Mouse (Mus musculus) MEL (cell line): ENCODE measurements around the gene Fam169a. TPM values are rescaled to one million over a fixed set of nuclear protein-coding genes. Genes with fewer than 3 reads are reported as not detected.
"Not testable (repeated sequence)": the region's sequence is repeated elsewhere in the genome, so short reads cannot be mapped to it uniquely, and the experiment has no call there.

Experiments
- DNase-seq: peaks from one replicate; pipeline ENCODE4 v3.0.0; 2011; ENCODE audit warnings: low read depth, low spot score
- H3K27ac ChIP-seq: 2 replicates; pipeline ENCODE4 v1.5.1; 2012; ENCODE audit warnings: low read depth, mild to moderate bottlenecking, control low read depth, low read length, moderate library complexity; ENCODE audit not compliant: control insufficient read depth
- H3K27me3 ChIP-seq, 2 experiments: fragments of 150-350 bp in 1 of 2; sonication (generic) in 1 of 2; 2 replicates each; pipeline ENCODE4 v1.6.1; 2012; ENCODE audit warnings: low read length in 2 of 2, mild to moderate bottlenecking in 2 of 2, improper control_type of control experiment in 1 of 2, moderate library complexity in 1 of 2; ENCODE audit not compliant: insufficient read depth in 2 of 2, control insufficient read depth in 1 of 2
- H3K36me3 ChIP-seq, 2 experiments: 2 replicates each; pipeline ENCODE4 v1.6.1; 2012 to 2014; ENCODE audit warnings: low read length in 2 of 2, improper control_type of control experiment in 1 of 2, inconsistent platforms in 1 of 2, mild to moderate bottlenecking in 1 of 2; ENCODE audit not compliant: insufficient read depth in 2 of 2, control insufficient read depth in 1 of 2
- H3K4me1 ChIP-seq, 2 experiments: fragments of 150-350 bp in 1 of 2; sonication (generic) in 1 of 2; 2 replicates each; pipeline ENCODE4 v1.6.1; 2012; ENCODE audit warnings: low read length in 2 of 2, improper control_type of control experiment in 1 of 2, mild to moderate bottlenecking in 1 of 2; ENCODE audit not compliant: insufficient read depth in 2 of 2, control insufficient read depth in 1 of 2
- H3K4me3 ChIP-seq, 2 experiments: fragments of 150-350 bp in 1 of 2; sonication (generic) in 1 of 2; 2 replicates each; pipeline ENCODE4 v1.5.1; 2012; ENCODE audit warnings: low read depth in 2 of 2, low read length in 2 of 2, mild to moderate bottlenecking in 2 of 2, moderate library complexity in 2 of 2, control low read depth in 1 of 2, improper control_type of control experiment in 1 of 2; ENCODE audit not compliant: control insufficient read depth in 1 of 2, insufficient read depth in 1 of 2
- H3K79me2 ChIP-seq: 2 replicates; pipeline ENCODE4 v1.6.1; 2012; ENCODE audit warnings: mild to moderate bottlenecking, low read length, moderate library complexity; ENCODE audit not compliant: control insufficient read depth, poor library complexity, insufficient read depth
- H3K9ac ChIP-seq: 2 replicates; pipeline ENCODE4 v1.6.1; 2012; ENCODE audit warnings: low read depth, mild to moderate bottlenecking, control low read depth, low read length, moderate library complexity; ENCODE audit not compliant: control insufficient read depth, poor library complexity, severe bottlenecking
- H3K9me3 ChIP-seq: fragments of 150-350 bp; sonication (generic); replicated peaks from 2 replicates; pipeline ENCODE4 v1.6.1; 2012; ENCODE audit warnings: mild to moderate bottlenecking, low read length, improper control_type of control experiment, moderate library complexity; ENCODE audit not compliant: insufficient read depth
- CHD2 ChIP-seq: IDR thresholded peaks from 2 replicates; pipeline ENCODE4 v1.6.1; 2011; ENCODE audit warnings: low read length, improper control_type of control experiment
- ELF1 ChIP-seq: IDR thresholded peaks from 2 replicates; pipeline ENCODE4 v1.6.1; 2014; ENCODE audit warnings: low read depth, mild to moderate bottlenecking, inconsistent platforms, low read length, improper control_type of control experiment, moderate library complexity
- ETS1 ChIP-seq: IDR thresholded peaks from 2 replicates; pipeline ENCODE4 v1.6.1; 2012; ENCODE audit warnings: low read depth, mild to moderate bottlenecking, inconsistent platforms, low read length, improper control_type of control experiment, moderate library complexity
- GABPA ChIP-seq: IDR thresholded peaks from 2 replicates; pipeline ENCODE4 v1.6.1; 2012; ENCODE audit warnings: low read depth, mild to moderate bottlenecking, inconsistent platforms, low read length, improper control_type of control experiment, moderate library complexity
- HCFC1 ChIP-seq: IDR thresholded peaks from 2 replicates; pipeline ENCODE4 v1.6.1; 2012; ENCODE audit warnings: low read depth, mild to moderate bottlenecking, inconsistent platforms, low read length, improper control_type of control experiment, moderate library complexity
- MAFK ChIP-seq: IDR thresholded peaks from 2 replicates; pipeline ENCODE4 v1.6.1; 2011; ENCODE audit warnings: low read depth, mild to moderate bottlenecking, low read length, improper control_type of control experiment, borderline replicate concordance
- MAX ChIP-seq: IDR thresholded peaks from 2 replicates; pipeline ENCODE4 v1.6.1; 2011; ENCODE audit warnings: low read length, improper control_type of control experiment
- MXI1 ChIP-seq: IDR thresholded peaks from 2 replicates; pipeline ENCODE4 v1.6.1; 2011; ENCODE audit warnings: mild to moderate bottlenecking, low read depth, low read length, improper control_type of control experiment
- MYB ChIP-seq: IDR thresholded peaks from 2 replicates; pipeline ENCODE4 v1.6.1; 2011; ENCODE audit warnings: mild to moderate bottlenecking, low read depth, low read length, improper control_type of control experiment
- MYC ChIP-seq: IDR thresholded peaks from 2 replicates; pipeline ENCODE4 v1.6.1; 2011; ENCODE audit warnings: low read depth, mild to moderate bottlenecking, low read length, improper control_type of control experiment, moderate library complexity
- NRF1 ChIP-seq: IDR thresholded peaks from 2 replicates; pipeline ENCODE4 v1.6.1; 2014; ENCODE audit warnings: low read depth, mild to moderate bottlenecking, inconsistent platforms, low read length, improper control_type of control experiment, moderate library complexity; ENCODE audit not compliant: poor library complexity, insufficient read depth, severe bottlenecking
- POLR2AphosphoS2 ChIP-seq: IDR thresholded peaks from 2 replicates; pipeline ENCODE4 v1.6.1; 2011; ENCODE audit warnings: low read length, improper control_type of control experiment
- RAD21 ChIP-seq: IDR thresholded peaks from 2 replicates; pipeline ENCODE4 v1.6.1; 2011; ENCODE audit warnings: mild to moderate bottlenecking, low read depth, low read length, improper control_type of control experiment
- SIN3A ChIP-seq: IDR thresholded peaks from 2 replicates; pipeline ENCODE4 v1.6.1; 2012; ENCODE audit warnings: low read length, improper control_type of control experiment, inconsistent platforms
- UBTF ChIP-seq: IDR thresholded peaks from 2 replicates; pipeline ENCODE4 v1.6.1; 2012; ENCODE audit warnings: low read depth, mild to moderate bottlenecking, inconsistent platforms, low read length, improper control_type of control experiment, moderate library complexity, borderline replicate concordance; ENCODE audit not compliant: insufficient read depth
- ZC3H11A ChIP-seq: IDR thresholded peaks from 2 replicates; pipeline ENCODE4 v1.6.1; 2012; ENCODE audit warnings: low read depth, mild to moderate bottlenecking, inconsistent platforms, low read length, improper control_type of control experiment
- ZMIZ1 ChIP-seq: IDR thresholded peaks from 2 replicates; pipeline ENCODE4 v1.6.1; 2012; ENCODE audit warnings: low read depth, mild to moderate bottlenecking, inconsistent platforms, low read length, improper control_type of control experiment, moderate library complexity
- polyA plus RNA-seq, 2 experiments: library from polyadenylated mRNA; stranded (reverse) in 1 of 2; unstranded in 1 of 2; fragments of >175 nt in 1 of 2; fragments of >200 nt in 1 of 2; gene quantifications; 2 replicates each; pipeline versions ENCODE4 v1.2.1 to v1.2.4; 2012; ENCODE audit warnings: low replicate concordance in 2 of 2, low read depth in 1 of 2; ENCODE audit not compliant: insufficient read length in 2 of 2, insufficient read depth in 1 of 2, missing spikeins in 1 of 2
- total RNA-seq: library from RNA; depleted of rRNA; stranded (reverse); fragments of 300-350 nt; gene quantifications from 2 replicates; pipeline ENCODE4 v1.2.3, GENCODE M21; 2012

Gene Fam169a
- total and polyA plus RNA-seq, 3 experiments: 0.62 to 0.89 TPM; not detected in 1

GRCm38 (mm10) chr13:97121341-97121740 is 54.3 kb downstream of the Fam169a start:
- no peak overlapping the region for H3K9ac ChIP-seq
- TF ChIP-seq ELF1: no peak
- no peak for TF ChIP-seq UBTF
- TF ChIP-seq MYC: no peak
- TF ChIP-seq ZC3H11A: no peak
- no peak for TF ChIP-seq MAX
- H3K4me3 ChIP-seq: no peak overlapping the region
- no peaks in the 10 kb centered on the region for H3K9me3 ChIP-seq
- peaks cover 0 to 2% of the 10 kb centered on the region in 2 experiments; a peak in 2 of 4 replicates for H3K27me3 ChIP-seq
- H3K27ac ChIP-seq: no peak overlapping the region
- DNase-seq: no peak
- H3K79me2 ChIP-seq: no peaks in the 10 kb centered on the region
- no peaks in the 10 kb centered on the region for H3K4me1 ChIP-seq
- H3K36me3 ChIP-seq: no peaks in the 10 kb centered on the region

- H3K27me3 ChIP-seq, H3K27ac ChIP-seq, DNase-seq, H3K9ac ChIP-seq, H3K4me3 ChIP-seq, H3K9me3 ChIP-seq, H3K4me1 ChIP-seq, H3K79me2 ChIP-seq: not testable (repeated sequence)
- H3K36me3 ChIP-seq: peaks cover 0 to 16% of the 10 kb centered on the region in 2 experiments; a peak in 2 of 4 replicates
Observed at GRCm38 (mm10) chr13:97129654-97130053, 62.6 kb downstream of the Fam169a start.

- not testable (repeated sequence) for H3K4me1 ChIP-seq, H3K9me3 ChIP-seq, H3K27ac ChIP-seq, H3K4me3 ChIP-seq, DNase-seq, H3K27me3 ChIP-seq, H3K79me2 ChIP-seq, H3K9ac ChIP-seq
- peaks cover 0 to 18% of the 10 kb centered on the region in 2 experiments; a peak in 2 of 4 replicates for H3K36me3 ChIP-seq
Observed at GRCm38 (mm10) chr13:97130413-97130812, 63.3 kb downstream of the Fam169a start.

GRCm38 (mm10) chr13:97137466-97138400 is 70.6 kb downstream of the Fam169a start, which contains the start of the genes Gfm2 and Nsa2:
Gene Gfm2 (plus strand): TSS chr13:97137937.
Gene Nsa2 (minus strand): TSS chr13:97137937.
- H3K4me1 ChIP-seq: no peaks in the 10 kb centered on the region
- H3K27ac ChIP-seq: peak within 1 kb of the TSS; percentile 83
- peak within 1 kb of the TSS; percentile 93 to 98 for H3K4me3 ChIP-seq
- peak; percentile 97 for DNase-seq
- peaks cover 9 to 11% of the 10 kb centered on the region in 2 experiments for H3K36me3 ChIP-seq
- H3K9ac ChIP-seq: peak within 1 kb of the TSS; percentile 98
- no peaks in the 10 kb centered on the region for H3K27me3 ChIP-seq
- no peaks in the 10 kb centered on the region for H3K9me3 ChIP-seq
- peaks cover 16% of the 10 kb centered on the region for H3K79me2 ChIP-seq
- TF ChIP-seq HCFC1 (peak; percentile 90), POLR2AphosphoS2 (peak; percentile 87; the same call in 1 of the 2 replicates), SIN3A (peak; percentile 93), MYC (peak; percentile 85; the same call in 1 of the 2 replicates), ETS1 (peak; percentile 53; the same call in 1 of the 2 replicates), MAFK (no peak), UBTF (0 out of 2 replicates have a peak, but pooled peaks have one; percentile 66), ZMIZ1 (peak; percentile 88), MYB (0 out of 2 replicates have a peak, but pooled peaks have one; percentile 12), NRF1 (peak; percentile 67), MXI1 (peak; percentile 86), GABPA (0 out of 2 replicates have a peak, but pooled peaks have one; percentile 22), CHD2 (no peak; the same call in 1 of the 2 replicates), RAD21 (no peak)
